Mouse (Mus musculus) adrenal gland, adult 2 months (tissue): Measurements from ENCODE around the gene Mep1a. TPM values are rescaled to one million over a fixed set of nuclear protein-coding genes. Genes with fewer than 3 reads are reported as not detected.
A peak's percentile ranks its signal among the peaks of the same experiment; 100 is the strongest.

Experiments used
- DNase-seq: peaks from one replicate; pipeline ENCODE4 v3.0.0; 2021
- polyA plus RNA-seq: library from polyadenylated mRNA; depleted of rRNA; stranded (reverse); fragments of >200 nt; gene quantifications from 2 replicates; pipeline ENCODE4 v1.2.3, GENCODE M21; 2012; rRNA removed
- total RNA-seq, 2 experiments: library from RNA; stranded (reverse); gene quantifications; 2 replicates each; pipeline ENCODE4 v1.2.3; 2021

Mep1a gene
- total and polyA plus RNA-seq, 3 experiments: 0.14 TPM; not detected in 2

DNA sequence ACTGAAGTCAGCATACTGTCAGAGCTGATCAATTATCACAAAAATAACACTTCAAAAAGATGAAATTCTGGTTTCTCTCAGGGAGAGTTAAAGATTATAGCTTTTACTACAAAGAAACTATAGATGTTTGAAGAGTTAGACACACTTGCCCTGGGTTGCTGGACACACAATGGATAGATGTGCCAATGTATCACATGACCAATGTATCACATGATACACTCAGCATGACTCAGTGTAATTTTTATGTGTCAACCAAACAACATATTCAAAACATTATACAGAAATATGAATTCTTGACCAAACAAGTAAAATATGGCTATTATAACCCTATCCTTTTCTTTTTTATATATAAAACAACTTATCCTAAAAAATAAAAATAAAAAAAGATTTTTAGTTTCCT lies 25.0 kb downstream of the Mep1a start:
- DNase-seq: no peak

DNA sequence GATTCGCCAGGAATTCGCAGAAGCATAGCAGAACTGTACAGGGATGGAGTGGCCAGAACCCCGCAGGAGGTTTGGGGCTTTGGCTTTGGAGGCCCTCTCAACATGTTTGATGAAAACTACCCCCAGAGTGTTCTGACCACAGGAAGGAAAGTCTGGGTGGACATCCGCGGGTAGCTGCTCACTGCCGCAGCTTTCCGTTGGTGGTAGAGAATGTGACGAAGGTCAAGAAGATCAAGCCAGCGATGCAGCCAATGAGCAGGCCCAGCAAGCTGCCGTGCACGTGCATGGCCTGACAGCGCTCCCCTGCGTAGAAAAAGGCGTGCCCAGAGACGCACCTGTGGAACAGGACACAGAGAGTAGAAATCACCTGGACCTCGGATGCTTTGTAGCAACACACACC lies 27.8 kb downstream of the Mep1a start:
- DNase-seq: no peak

DNA sequence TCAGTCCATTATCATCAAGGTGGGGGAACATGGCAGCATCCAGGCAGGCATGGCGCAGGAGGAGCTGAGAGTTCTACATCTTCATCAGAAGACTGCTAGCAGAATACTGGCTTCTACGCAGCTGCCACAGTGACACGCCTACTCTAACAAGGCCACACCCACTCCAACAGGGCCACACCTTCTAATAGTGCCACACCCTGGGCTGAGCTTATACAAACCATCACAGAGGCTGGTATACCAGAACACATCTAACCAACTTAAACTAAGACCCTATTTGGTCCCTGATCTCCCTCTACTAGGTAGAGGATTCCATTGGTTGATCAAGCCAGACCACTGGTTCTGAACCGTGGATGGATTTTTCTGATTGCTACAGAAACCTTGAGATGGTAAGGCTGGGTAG lies 30.1 kb downstream of the Mep1a start:
- DNase-seq: no peak

DNA sequence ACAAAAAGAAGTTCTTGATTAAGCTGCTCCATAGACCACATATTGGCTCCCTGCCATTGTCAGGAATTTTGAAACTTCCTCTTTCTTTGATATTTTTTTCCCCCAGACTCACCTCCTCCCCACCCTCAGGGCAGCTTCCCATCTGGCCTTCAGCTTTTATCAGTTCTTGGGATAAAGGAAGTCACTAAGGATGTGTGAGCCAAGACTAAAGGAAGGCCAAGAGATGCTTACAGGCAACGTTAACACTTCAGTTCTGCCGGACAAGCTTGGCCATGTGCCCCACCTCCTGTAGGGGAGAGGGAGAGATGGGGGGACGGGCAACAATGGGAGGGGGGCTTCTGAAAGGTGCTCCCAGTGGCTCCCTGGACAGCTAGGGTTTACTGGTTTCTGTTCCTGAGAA lies 32.6 kb downstream of the Mep1a start:
- no peak for DNase-seq

DNA sequence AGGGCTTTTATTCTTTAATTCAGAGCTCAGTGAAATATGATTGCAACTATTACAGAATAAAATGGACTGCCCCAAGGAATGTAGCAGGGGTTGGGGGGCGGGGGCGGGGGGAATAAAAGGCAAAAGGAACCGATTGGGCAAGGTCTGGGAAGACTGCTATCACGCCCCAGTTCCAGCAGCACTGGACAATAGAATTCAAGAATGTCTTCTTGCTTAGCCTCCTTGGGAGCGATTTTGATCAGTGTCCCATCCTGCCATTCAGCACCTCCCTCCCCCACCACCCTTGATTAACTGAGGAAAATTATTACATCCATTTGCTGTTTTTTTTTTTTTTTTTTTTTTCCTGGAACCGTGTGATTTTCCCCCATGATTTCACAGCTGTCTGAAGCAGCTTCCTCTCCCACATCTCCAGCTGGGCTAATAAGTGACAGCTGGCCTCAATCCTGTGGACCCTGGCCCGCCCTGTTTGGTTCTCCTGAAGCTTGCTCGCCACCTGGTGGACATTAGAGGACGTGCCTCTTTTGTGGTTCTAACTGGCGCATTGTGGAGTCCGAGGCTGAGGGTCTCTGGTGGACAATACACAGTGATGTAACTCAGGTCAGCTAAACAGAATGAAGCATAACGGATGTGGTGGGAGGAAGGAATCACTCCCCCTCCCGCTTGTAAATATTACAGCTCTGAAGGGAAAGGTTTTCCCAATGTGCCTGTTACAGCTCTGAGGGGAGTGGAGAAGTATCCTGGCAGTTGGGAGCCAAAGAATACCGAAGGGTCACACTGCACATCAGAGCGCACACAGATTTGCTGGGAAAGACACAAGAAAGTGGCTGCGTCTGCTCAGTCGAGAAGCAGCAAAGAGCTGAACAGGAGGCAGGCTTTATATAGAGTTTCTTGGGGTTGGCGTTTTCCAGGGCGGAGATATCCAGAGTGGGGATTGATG lies 42.1 kb downstream of the Mep1a start:
- peak; percentile 51 for DNase-seq

DNA sequence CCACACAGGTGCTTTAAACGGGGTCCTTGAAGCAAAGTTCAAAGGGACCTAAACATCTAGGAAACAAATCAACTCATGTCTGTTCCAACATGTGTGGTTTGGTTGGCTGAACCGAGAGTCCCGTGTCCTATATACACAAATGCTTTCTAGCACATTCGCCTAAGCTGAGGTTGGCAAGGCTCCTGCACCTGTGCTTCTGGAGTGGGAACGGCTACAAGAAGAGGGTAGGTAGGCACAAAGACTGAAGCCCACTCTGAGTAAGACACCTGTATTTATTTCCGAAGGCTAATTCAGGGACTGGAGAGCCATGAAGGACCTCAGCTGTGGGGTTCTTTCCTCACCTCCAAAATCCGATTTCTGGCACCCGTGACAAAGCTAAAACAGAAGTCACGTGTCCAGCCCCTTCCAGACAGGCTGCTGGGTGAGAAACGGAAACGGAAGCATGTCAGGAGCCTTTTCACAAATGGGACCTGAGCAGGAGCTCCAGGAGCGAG lies 42.8 kb downstream of the Mep1a start:
- no peak for DNase-seq

DNA sequence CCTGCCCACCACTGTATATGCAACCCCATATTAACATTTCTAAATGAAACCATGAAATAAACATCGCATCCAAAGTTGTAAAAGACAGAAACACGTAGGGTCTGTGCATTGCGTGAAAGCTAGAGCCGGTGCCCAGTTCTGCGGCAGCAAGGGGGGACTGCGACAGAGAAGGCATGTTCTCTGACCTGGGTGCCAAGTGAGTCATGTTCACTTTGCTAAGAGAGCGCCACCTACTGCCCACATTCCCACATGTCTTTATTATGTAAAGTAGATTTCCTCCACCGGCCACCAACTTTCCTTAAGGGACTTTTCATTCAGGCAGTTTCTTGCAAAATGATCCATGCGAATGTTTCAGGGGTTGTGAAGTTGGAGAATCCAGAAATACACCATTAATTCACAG lies 44.0 kb downstream of the Mep1a start:
- DNase-seq: peak; percentile 61

DNA sequence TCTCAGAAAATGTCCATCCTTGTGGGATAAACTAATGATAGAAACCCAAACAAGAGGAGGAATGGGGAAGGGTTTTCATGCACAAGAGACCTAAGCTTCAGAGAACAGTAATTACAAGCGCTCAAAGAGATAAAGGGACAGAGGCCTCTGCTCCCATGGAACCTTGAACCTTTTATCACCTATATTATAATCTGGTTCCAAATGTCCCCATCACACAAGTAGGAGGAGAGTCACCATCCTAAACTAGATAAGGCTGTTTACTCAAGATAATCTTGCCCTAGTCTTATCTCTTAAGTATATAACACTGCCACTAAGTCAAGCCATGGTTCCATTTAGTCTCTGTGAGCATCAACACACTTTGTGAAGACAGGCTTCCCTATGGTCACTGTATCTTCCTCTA lies 51.4 kb downstream of the Mep1a start:
- no peak for DNase-seq

DNA sequence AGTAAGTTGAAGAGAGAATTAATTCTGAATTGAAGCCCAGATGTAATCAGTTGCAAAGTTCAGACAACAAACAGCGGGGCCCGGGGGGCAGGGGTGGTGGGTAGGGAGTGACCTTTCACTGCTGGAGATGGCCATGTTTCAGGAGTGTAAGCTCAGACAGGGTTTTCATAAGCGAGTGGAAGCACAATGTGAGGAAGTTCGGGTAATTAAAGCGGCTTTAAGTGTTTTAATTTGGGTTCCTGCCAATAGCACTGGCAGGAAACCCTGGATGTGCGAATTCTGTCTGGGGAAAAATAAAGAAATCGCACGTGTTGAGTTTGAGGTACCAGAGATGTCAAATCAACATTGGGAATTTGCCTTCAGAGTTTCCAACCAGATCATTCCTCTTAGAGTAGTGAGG lies 68.1 kb downstream of the Mep1a start:
- no peak for DNase-seq

DNA sequence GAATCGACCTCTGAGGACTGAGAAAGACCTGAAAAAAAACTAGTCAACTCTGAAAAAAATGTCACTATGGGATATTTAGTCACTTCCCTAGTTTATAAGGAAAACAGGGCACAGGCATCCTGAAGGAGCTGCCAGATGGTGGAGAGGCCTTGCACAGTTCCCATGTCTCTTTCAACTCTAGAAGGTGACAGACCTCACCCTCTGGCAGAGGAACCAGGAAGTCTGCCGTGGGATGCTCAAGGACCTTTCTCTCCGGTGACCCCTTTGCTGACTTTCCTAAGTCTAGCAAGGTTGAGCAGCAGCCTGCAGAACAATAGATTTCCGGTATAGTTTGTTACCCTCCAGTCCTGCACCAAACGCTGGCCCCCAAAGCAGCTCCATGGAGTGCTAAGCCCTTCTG lies 70.9 kb downstream of the Mep1a start:
- peak; percentile 15 for DNase-seq

Other genes starting within 250 kb of the Mep1a start
- not detected for gene Adgrf1, start 232.5 kb downstream of the Mep1a start, total RNA-seq
- not detected in 2 replicates for gene Adgrf1, start 232.5 kb downstream of the Mep1a start, polyA plus RNA-seq
- 10 to 100 TPM; 80.9 to 96.7 TPM for gene Adgrf5, start 142.4 kb downstream of the Mep1a start, total RNA-seq
- 8.4 and 10.6 TPM in 2 replicates for gene Adgrf5, start 142.4 kb downstream of the Mep1a start, polyA plus RNA-seq
- gene Ankrd66, start 40.8 kb upstream of the Mep1a start, total RNA-seq: not detected
- gene Ankrd66, start 40.8 kb upstream of the Mep1a start, polyA plus RNA-seq: not detected in 2 replicates
- gene Pla2g7, start 65.3 kb upstream of the Mep1a start, total RNA-seq: 10 to 100 TPM; 16.7 to 20.8 TPM
- 3.2 and 3.6 TPM in 2 replicates for gene Pla2g7, start 65.3 kb upstream of the Mep1a start, polyA plus RNA-seq
- gene Tdrd6, start 127.5 kb upstream of the Mep1a start, total RNA-seq: not detected
- gene Tdrd6, start 127.5 kb upstream of the Mep1a start, polyA plus RNA-seq: not detected in 2 replicates
- gene Slc25a27, start 164.4 kb upstream of the Mep1a start, total RNA-seq: 1 to 10 TPM; 2.1 to 2.2 TPM
- 2.1 and 3.8 TPM in 2 replicates for gene Slc25a27, start 164.4 kb upstream of the Mep1a start, polyA plus RNA-seq
- gene Cyp39a1, start 164.6 kb upstream of the Mep1a start, total RNA-seq: 1 to 10 TPM; 2.0 to 2.2 TPM
- gene Cyp39a1, start 164.6 kb upstream of the Mep1a start, polyA plus RNA-seq: 0.26 and 0.27 TPM in 2 replicates